1 mouse cellular context compared by ENCODE assay signal in the genomic region with DNA sequence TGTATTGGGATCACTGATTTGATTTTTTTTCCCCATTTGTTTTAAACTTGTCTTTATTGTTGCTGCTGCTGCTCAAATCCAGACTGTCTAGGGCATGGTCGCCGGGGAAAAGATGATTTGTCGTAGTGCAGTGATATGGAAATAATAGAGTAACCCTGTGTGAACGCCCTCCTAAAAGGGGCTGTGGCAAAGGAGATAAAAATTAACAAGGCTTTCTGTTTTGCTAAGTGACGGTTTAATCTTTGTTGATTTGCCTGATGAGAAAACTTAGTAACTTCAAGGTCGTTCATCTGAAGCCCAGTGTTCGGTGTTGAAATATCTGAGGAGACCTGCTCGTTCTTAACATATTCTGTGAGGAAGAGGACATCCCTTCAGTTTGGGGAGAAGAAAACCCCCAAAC.
TF ChIP-seq lines count a peak whose summit lies in the region.

No protein-coding gene starts in this region.

TF ChIP-seq in MEL, 35 proteins besides CTCF, POLR2A, EP300 and RAD21 (continued from another document):
- TF ChIP-seq CHD1 (IDR thresholded peaks at IDR 0.05; ENCODE audit: low read depth, low read length) (0 out of 2 replicates have a peak, but pooled peaks have one; percentile 32), MAZ (IDR thresholded peaks at IDR 0.05; ENCODE audit: low read depth, low read length) (peak; percentile 68; the same call in 1 of the 2 replicates)
